Mouse (Mus musculus) liver, adult 2 months (tissue): ENCODE data around the gene Galnt16. TPM values are rescaled to one million over a fixed set of nuclear protein-coding genes. Genes with fewer than 3 reads are reported as not detected.

Experiments
- DNase-seq: peaks from one replicate; pipeline ENCODE4 v3.0.0-alpha.2; 2011; ENCODE audit warnings: low read depth, low spot score; ENCODE audit errors: extremely low read depth
- H3K27ac ChIP-seq: fragments of 200-500 bp; replicated peaks from 2 replicates; pipeline ENCODE4 v1.5.1; 2012; ENCODE audit warnings: low read depth, mild to moderate bottlenecking, control low read depth, inconsistent platforms, low read length; ENCODE audit not compliant: insufficient read depth
- H3K27me3 ChIP-seq: fragments of 200-500 bp; 2 replicates; pipeline ENCODE4 v1.6.1; 2012; ENCODE audit warnings: mild to moderate bottlenecking, moderate library complexity, low read length, inconsistent platforms; ENCODE audit not compliant: control insufficient read depth, insufficient read depth
- H3K36me3 ChIP-seq: fragments of 200-500 bp; 2 replicates; pipeline ENCODE4 v1.6.1; 2012; ENCODE audit warnings: low read length, inconsistent platforms; ENCODE audit not compliant: control insufficient read depth, insufficient read depth
- H3K4me1 ChIP-seq: fragments of 200-500 bp; 2 replicates; pipeline ENCODE4 v1.6.1; 2011; ENCODE audit warnings: low read length; ENCODE audit not compliant: control insufficient read depth, insufficient read depth
- H3K4me3 ChIP-seq: fragments of 200-500 bp; 2 replicates; pipeline ENCODE4 v1.5.1; 2011; ENCODE audit warnings: low read depth, mild to moderate bottlenecking, control low read depth, low read length, moderate library complexity; ENCODE audit not compliant: insufficient read depth
- H3K79me2 ChIP-seq: fragments of 200-500 bp; 2 replicates; pipeline ENCODE4 v1.6.1; 2012; ENCODE audit warnings: inconsistent platforms, mild to moderate bottlenecking, low read length, moderate library complexity; ENCODE audit not compliant: control insufficient read depth, insufficient read depth
- H3K9ac ChIP-seq: fragments of 200-500 bp; 2 replicates; pipeline ENCODE4 v1.6.1; 2012; ENCODE audit warnings: low read depth, mild to moderate bottlenecking, control low read depth, inconsistent platforms, low read length
- CTCF ChIP-seq: fragments of 200-500 bp; IDR thresholded peaks from 2 replicates; pipeline ENCODE4 v1.5.1; 2011; ENCODE audit warnings: low read depth, low read length, control low read depth
- POLR2A ChIP-seq: fragments of 200-500 bp; IDR thresholded peaks from 2 replicates; pipeline ENCODE4 v1.6.1; 2011; ENCODE audit warnings: low read length, control low read depth; ENCODE audit not compliant: insufficient read depth; ENCODE audit errors: extremely low read depth
- WGBS: fragments of 180-500 bp; shearing (Covaris S2); methylation state at CpG from one replicate; pipeline ENCODE4 v1.1.7; 2018; 5-methylcytosine and 5-hydroxymethylcytosine counted together
- polyA plus RNA-seq: library from polyadenylated mRNA; depleted of rRNA; stranded (reverse); fragments of >200 nt; gene quantifications from 2 replicates; pipeline ENCODE4 v1.2.3, GENCODE M21; 2012
- total RNA-seq: library from RNA; depleted of rRNA; stranded (reverse); fragments of >200 nt; gene quantifications from 2 replicates; pipeline ENCODE4 v1.2.3, GENCODE M21; 2014

Gene Galnt16
- total and polyA plus RNA-seq, 2 experiments: 0.02 TPM; not detected in 1

- H3K4me3 ChIP-seq: no peak overlapping the region
- H3K79me2 ChIP-seq: no peaks in the 10 kb centered on the region
- WGBS: 65% methylated on average over 7 of the region's 7 CpGs
- H3K27me3 ChIP-seq: no peaks in the 10 kb centered on the region
- H3K9ac ChIP-seq: no peak overlapping the region
- DNase-seq: no peak
- H3K4me1 ChIP-seq: no peaks in the 10 kb centered on the region
- H3K27ac ChIP-seq: no peak overlapping the region
- TF ChIP-seq POLR2A (no peak), CTCF (no peak)
- no peaks in the 10 kb centered on the region for H3K36me3 ChIP-seq
These were observed 7.4 kb downstream of the Galnt16 start for GRCm38 (mm10) chr12:80525513-80525912.

DNA sequence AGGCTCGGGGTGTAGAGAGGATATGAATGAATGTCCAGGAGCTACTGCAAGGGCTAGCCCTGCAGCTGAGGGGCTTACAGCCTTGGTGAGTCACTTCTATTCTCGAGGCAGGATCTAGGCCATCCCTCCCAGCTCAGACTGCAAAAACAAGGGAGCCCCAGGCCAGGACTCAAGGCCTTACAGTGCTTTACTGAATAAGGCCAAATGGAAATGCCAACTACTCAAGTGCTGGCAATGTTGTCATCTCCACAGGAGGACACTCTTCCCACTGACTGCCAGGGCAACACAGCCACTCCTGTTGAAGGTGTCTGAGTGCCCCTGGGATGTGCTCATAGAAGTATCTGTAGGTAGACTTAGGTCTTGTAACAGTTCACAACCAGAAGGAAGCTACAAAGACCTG lies 8.4 kb downstream of the Galnt16 start:
- TF ChIP-seq CTCF (no peak), POLR2A (no peak)
- no peaks in the 10 kb centered on the region for H3K36me3 ChIP-seq
- H3K27me3 ChIP-seq: no peaks in the 10 kb centered on the region

GRCm38 (mm10) chr12:80527727-80528389 lies 9.8 kb downstream of the Galnt16 start:
- Histone ChIP-seq H3K79me2 (no peaks in the 10 kb centered on the region), H3K27ac (no peak overlapping the region), H3K27me3 (no peaks in the 10 kb centered on the region), H3K36me3 (no peaks in the 10 kb centered on the region), H3K9ac (no peak overlapping the region), H3K4me1 (no peaks in the 10 kb centered on the region), H3K4me3 (no peak overlapping the region)
- TF ChIP-seq CTCF: no peak
- no peak for TF ChIP-seq POLR2A
- DNase-seq: no peak
- 85% methylated on average over 5 of the region's 5 CpGs for WGBS

More for the DNA sequence above, 8.4 kb downstream of the Galnt16 start:
- 81% methylated on average over 2 of the region's 2 CpGs for WGBS
- no peak overlapping the region for H3K27ac ChIP-seq
- no peak overlapping the region for H3K9ac ChIP-seq
- no peaks in the 10 kb centered on the region for H3K4me1 ChIP-seq
- DNase-seq: no peak
- no peak overlapping the region for H3K4me3 ChIP-seq
- H3K79me2 ChIP-seq: no peaks in the 10 kb centered on the region

DNA sequence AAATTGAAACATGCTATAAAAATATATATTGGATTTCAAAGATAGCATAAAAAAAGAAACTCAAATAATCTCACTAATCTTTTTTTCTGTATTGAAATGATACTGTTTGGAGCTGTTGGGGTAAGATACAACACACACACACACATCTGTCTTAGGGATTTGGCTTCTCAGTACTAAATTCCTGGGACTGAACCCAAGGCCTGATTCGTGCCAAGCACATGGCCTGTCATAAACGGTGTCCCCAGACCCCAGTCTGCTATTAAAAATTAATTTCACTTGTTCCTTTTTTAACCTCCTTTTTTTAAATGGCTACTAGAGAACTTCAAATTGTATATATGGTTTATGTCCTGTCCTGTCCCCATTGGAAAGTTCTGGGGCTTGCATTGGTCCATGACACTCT lies 12.0 kb downstream of the Galnt16 start:
- H3K27me3 ChIP-seq: no peaks in the 10 kb centered on the region
- H3K27ac ChIP-seq: no peak overlapping the region
- H3K36me3 ChIP-seq: no peaks in the 10 kb centered on the region
- no peaks in the 10 kb centered on the region for H3K79me2 ChIP-seq
- H3K9ac ChIP-seq: no peak overlapping the region
- WGBS: 68% methylated on average over 2 of the region's 2 CpGs
- no peak overlapping the region for H3K4me3 ChIP-seq
- H3K4me1 ChIP-seq: no peaks in the 10 kb centered on the region
- no peak for DNase-seq
- TF ChIP-seq CTCF: no peak
- no peak for TF ChIP-seq POLR2A

GRCm38 (mm10) chr12:80530630-80531029 lies 12.6 kb downstream of the Galnt16 start:
- TF ChIP-seq POLR2A (no peak), CTCF (no peak)
- 84% methylated on average over 6 of the region's 6 CpGs for WGBS
- H3K27me3 ChIP-seq: no peaks in the 10 kb centered on the region

GRCm38 (mm10) chr12:80531585-80531984 lies 13.5 kb downstream of the Galnt16 start:
- Histone ChIP-seq H3K27ac (no peak overlapping the region), H3K79me2 (no peaks in the 10 kb centered on the region), H3K36me3 (no peaks in the 10 kb centered on the region), H3K4me1 (no peaks in the 10 kb centered on the region), H3K27me3 (no peaks in the 10 kb centered on the region), H3K9ac (no peak overlapping the region), H3K4me3 (no peak overlapping the region)
- TF ChIP-seq CTCF: no peak
- no peak for TF ChIP-seq POLR2A
- WGBS: 74% methylated on average over 10 of the region's 10 CpGs
- DNase-seq: no peak

More at GRCm38 (mm10) chr12:80530630-80531029, 12.6 kb downstream of the Galnt16 start:
- Histone ChIP-seq H3K4me1 (no peaks in the 10 kb centered on the region), H3K9ac (no peak overlapping the region), H3K4me3 (no peak overlapping the region), H3K27ac (no peak overlapping the region), H3K36me3 (no peaks in the 10 kb centered on the region), H3K79me2 (no peaks in the 10 kb centered on the region)
- no peak for DNase-seq
